Mouse (Mus musculus): ENCODE data around the gene Naa38.

Naa38 gene

DNA sequence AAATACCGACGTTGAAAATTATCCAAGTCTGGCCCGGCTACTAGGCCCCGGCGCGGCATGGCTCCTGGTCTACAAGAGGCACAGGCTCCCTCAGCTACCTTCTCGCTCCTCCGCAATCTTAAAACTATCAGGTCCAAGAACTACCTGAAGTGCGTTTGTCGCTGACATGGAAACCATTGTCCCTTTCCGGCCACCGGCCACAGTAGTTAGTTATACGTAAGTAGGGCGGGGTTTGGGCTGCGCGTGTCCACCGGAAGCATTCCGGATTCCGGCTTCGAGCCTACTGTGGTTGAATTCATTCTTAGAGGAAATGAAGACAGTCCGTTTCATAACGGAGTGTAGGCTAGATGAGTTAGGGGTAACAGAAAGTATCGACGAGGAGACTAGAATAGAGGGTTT lies at the start of gene Naa38, which contains the start of gene Cyb5d1:
Naa38 (plus strand) TSS at position 253 of the 399 bp plus-strand sequence.
Cyb5d1 (minus strand) TSS at position 397 of the 399 bp plus-strand sequence.
- in situ Hi-C loops (cut with MboI; ENCODE audit: unreplicated experiment in 2 of 2) = loop anchor here (5.0 kb wide), 1 partner anchor 37 kb away; no protein-coding TSS in a partner anchor

DNA sequence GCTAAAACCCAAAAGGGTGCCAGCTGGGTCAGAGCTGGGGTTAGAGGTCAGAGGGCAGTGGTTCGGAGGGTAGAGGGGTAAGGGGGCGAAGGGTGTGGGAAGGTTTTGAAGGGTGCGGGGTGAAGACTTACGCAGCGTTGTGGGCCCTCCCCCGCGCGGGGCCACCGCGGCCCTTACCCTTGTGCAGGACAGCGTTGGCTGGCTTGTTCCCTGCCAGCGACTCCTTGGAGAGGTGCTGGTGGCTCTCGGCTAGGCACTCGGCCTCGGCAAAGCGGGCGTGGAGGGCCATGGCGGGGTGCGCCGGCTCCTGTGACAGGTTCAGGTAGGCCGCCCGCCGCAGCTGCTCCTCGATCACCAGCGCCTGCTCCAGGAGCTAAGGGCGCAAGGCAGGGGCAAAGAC lies 48.8 kb upstream of the Naa38 start:
- in situ Hi-C loops (cut with MboI; ENCODE audit: unreplicated experiment in 2 of 2) = no loop called here

DNA sequence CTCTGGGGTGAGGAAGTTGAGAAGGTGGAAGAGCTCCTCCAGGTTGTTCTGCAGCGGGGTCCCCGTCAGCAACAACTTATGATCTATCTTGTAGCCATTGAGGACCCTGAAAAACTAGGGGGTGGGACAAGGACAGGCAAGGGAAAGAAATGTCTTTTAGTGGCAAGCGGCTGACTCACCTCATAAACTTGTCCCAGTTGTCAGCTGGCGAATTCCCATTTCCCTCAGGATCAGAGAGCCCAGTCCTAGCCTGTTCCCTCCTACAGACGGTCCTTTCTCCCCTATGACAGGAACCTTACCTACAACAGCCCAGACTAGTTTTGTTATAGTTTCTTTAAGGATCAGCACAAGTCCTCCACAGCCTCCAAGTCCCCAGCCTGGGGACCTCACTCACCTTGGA lies 38.7 kb upstream of the Naa38 start:
- in situ Hi-C loops (cut with MboI; ENCODE audit: unreplicated experiment in 2 of 2) = no loop called here

DNA sequence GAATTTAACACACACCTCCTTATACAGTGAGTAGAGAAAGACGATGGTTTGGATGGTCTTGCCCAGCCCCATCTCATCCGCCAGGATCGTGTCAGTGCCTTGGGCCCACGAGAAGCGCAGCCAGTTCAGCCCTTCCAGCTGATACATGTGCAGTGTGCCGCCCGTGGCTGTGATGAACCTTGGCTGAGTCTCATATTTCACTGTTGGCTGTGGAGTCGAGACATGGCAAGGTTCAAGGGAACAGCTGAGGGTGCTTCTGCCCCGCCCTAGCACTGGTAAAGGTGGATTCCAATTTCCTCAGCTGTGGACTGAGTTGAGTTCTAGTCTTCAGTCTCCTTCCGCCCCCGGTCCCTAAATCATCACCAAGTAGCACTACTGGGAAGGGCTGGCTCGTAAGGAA lies 37.6 kb upstream of the Naa38 start:
- in situ Hi-C loops (cut with MboI; ENCODE audit: unreplicated experiment in 2 of 2) = no loop called here

DNA sequence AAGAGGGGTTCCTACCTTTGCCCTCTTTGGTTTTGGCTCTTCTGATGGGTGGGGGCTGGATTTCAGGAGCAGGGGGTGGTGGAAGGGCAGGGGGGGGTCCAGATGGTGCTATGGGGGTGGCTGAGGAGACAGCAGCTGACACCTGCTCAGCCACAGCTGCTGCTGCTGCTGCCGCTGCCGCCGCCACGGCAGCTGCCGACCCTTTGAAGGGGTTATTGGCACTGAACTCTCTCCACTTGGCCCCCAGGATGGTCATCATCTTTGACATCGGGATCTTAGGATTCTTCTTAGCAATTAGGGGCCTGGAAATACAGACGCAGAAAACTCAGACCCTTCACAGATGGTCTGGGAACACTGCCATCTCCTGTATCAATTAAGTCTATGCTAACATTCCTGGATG lies 33.3 kb upstream of the Naa38 start:
- in situ Hi-C loops (cut with MboI; ENCODE audit: unreplicated experiment in 2 of 2) = no loop called here

DNA sequence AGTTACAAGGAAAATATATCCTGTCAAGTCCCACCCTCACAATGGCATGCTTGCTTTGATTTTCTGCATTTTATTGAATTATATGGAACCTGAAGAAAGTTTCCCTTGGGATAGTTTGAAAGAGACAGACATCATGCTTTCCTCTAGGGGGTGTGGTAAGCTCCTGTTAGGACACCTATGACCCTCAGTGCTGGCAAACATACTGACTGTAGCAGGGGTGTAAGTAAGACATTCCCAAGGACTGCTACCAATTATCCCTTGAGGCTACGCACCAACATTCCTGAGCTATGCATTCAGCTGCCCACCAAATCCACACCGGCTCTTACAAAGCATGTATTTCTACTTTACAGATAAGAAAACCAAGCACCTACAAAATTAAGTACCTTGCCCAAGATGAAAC lies 32.8 kb upstream of the Naa38 start:
- in situ Hi-C loops (cut with MboI; ENCODE audit: unreplicated experiment in 2 of 2) = no loop called here

DNA sequence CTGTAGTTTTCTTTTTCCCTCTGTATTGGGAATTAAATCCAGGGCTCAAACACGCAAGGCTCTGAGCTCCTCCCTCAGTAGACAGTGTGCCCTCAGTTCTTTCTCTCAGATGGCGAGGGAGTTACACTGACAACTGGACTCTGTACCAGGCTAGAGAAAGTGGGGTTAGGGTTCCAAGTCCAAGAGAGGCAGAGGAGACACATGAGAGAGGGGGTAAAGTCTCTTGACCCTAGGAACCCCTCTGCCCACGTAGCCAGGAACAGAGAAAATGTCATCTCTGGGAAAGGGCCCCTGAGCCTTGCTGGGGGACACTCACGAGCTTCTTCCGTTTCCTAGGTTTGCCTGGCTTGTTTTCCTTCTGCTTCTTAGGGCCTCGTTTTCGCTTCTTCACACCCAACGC lies 30.9 kb upstream of the Naa38 start:
- in situ Hi-C loops (cut with MboI; ENCODE audit: unreplicated experiment in 2 of 2) = no loop called here

DNA sequence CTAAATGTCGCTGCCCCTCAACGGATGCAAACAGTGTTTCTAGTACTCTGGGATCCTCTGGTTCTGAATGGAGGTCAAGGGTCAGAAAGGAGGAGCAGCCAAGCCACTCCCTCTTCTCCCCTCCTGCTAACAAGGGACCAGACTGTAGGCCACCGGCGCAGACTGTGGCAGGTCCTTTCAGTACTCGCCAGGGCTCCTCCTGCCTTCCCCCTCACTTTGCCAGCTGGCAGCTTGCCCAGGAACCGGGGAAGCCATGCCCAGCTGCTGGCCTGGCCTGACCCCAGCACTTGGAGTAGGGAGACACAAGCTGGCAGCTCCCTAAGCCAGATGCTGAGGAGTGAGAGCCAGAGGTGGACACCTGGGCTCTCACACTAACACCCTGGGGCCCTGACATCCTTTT lies 30.4 kb upstream of the Naa38 start:
- in situ Hi-C loops (cut with MboI; ENCODE audit: unreplicated experiment in 2 of 2) = loop anchor here in 1 of 2 experiments (5.0 kb wide), 1 partner anchor 33 kb away; no protein-coding TSS in a partner anchor

DNA sequence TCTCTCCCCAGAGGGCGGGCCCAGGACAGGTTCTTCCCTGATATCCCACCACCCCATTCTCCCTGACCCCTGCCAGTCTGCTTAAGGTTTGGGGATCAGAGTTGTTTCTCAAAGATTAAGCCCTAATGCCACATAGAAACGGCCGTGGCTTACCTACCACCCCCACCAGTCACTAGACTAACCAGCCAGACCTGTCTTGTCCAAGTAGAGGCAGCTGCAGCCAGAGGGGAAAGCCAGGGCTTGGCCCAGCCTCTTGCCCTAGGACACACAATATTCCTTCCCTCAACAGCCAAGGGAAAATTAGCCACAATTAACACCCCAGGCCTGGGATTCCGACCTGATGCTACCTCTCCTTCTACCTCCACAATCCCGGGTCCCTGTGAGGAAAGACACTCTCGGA lies 29.6 kb upstream of the Naa38 start:
- in situ Hi-C loops (cut with MboI; ENCODE audit: unreplicated experiment in 2 of 2) = loop anchor here in 1 of 2 experiments (5.0 kb wide), 1 partner anchor 33 kb away; no protein-coding TSS in a partner anchor

DNA sequence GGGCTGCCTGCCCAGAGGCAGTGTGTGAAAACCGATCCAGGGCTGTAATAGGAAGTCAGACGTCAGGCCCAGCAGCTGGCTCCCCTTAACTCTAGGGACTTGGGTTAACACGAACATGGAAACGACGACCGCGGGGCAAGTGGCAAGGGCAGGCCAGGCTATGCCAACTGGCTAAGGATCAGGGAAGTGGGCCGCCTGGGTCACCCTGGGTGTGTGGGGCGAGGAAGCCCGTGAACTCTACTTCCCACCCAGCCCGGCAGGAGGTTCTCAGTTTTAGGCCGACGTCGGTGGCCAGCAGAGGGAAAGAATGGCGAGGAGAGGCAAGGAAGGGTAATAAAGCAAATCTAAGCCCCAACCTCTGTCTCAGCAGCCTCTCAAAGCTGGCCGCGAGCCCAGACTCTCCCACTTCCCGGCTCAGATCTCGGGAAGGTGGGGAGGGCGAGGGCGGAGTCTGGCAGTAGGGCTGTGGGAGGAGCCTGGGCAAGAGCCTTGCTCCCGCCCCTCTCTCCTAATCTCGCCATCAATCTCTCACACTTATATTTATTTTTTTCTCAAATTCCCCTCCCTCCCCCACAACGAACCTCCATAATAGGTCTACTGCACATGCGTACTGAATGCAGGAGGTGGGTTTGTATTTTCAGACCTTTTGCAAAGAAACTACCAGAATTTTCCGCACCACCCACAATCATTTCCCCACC lies 29.0 kb upstream of the Naa38 start:
- in situ Hi-C loops (cut with MboI; ENCODE audit: unreplicated experiment in 2 of 2) = loop anchor here in 1 of 2 experiments (5.0 kb wide), 1 partner anchor 34 kb away; no protein-coding TSS in a partner anchor

DNA sequence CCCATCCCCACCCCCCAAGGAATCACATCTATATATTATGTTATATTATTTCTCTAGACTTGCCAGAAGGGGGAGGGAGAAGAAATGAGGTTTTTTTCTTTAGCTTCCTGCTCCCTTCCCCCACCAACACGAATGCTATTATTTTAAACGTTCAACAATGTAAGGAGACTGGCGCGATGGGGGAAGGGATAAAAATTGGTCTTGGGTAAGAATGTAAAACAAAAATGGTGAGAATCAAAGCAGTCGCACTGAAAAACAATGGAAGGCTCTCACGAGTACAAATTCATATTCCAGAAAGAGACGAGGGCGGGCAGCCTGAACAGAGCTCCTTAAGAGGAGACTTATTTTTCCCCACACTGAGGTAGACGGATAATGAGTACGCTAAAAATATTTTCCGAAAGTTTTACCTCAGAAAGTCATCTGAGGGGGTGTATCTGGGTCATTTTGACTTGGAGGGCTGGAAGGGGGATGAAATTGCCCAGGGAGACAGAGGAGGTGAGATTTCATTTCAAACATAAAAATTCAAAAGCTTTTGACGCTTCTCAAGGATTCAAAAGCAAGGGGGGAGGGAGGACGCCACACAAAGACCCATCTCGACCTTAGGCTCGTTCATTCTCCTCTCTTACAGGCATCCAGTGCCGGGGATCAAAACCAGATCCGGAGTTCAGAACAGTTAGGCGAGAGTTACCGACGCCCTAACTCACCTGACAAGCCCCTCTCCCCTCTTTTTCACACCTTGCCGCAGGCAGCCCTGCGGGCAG lies 28.3 kb upstream of the Naa38 start:
- in situ Hi-C loops (cut with MboI; ENCODE audit: unreplicated experiment in 2 of 2) = loop anchor here in 1 of 2 experiments (5.0 kb wide), 1 partner anchor 35 kb away; no protein-coding TSS in a partner anchor

DNA sequence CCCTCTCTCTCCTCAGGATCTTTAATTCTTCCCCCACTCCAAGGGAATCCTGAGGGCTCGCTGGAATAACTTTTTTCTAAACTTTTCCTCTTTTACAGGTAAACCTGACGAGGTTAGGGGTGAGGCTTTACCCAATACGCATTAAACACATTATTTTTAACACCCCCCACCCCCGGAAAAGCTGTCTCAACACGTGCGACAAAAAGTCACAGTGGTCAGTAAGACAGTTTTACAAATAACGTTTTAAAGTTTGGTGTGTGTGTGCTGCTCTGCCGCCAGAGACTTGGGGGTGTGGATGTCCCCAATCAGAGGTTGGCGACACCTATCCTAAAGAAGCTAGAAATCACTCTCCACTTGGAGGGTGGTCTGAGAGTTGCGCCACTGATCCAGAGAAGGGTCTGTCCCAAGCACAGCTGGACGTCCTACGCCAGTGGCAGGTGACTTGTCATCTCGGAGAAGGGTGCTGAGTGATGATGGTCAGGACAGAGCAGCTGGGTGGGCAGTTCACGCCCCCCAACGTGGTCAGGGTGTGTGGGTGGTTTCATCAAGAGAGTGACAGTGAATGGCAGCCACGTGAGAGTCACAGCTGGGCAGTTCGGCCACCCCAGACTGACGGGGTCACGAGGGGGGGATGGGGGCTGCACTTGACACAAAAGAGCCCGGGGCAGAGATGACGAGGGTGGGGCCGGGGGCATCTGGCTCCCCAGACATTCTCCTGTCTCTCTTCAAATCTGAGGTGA lies 27.5 kb upstream of the Naa38 start:
- in situ Hi-C loops (cut with MboI; ENCODE audit: unreplicated experiment in 2 of 2) = loop anchor here in 1 of 2 experiments (5.0 kb wide), 1 partner anchor 35 kb away; no protein-coding TSS in a partner anchor

DNA sequence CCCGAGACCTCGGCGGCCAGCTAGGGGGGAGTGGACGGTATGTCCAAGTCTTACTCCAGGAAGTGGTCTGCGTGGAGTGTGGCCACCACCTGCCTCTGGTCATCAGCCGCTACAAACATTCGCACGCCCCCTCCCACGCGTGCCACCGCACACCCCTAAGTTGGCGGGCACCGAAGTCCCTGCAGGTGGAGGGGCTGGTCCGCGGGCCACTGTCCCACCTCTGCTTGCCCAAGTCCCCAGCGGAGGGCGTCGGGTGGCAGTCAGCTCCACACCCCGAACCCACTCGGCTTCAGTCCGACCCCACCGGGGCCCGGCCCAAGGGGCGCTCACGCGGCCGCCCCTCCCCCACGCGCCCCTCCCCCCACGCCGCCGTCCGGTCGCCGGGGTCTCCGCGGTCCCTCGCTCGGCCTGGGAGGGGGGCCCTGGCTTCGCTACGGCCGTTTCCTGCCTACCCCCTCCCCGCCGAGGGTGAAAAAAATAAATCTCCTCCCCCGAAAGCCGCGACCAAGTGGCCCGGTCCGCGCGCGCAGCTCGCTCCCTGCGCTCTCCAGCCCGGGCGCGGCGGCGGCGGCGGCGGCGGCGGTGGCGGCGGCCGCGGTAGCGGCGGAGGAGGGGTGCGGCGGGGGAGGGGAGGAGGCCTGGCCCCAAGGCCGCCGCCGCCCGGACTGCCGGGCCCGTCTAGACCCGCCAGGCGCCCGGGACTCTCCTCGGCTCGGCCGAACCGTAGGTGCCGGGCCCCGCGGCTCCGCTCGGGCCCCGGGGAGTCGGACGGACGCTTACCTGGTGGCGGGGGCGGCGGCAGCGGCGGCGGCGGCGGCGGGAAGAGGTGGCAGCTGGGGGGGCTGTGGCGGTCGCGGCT lies 26.7 kb upstream of the Naa38 start:
- in situ Hi-C loops (cut with MboI; ENCODE audit: unreplicated experiment in 2 of 2) = loop anchor here in 1 of 2 experiments (5.0 kb wide), 1 partner anchor 36 kb away; no protein-coding TSS in a partner anchor

DNA sequence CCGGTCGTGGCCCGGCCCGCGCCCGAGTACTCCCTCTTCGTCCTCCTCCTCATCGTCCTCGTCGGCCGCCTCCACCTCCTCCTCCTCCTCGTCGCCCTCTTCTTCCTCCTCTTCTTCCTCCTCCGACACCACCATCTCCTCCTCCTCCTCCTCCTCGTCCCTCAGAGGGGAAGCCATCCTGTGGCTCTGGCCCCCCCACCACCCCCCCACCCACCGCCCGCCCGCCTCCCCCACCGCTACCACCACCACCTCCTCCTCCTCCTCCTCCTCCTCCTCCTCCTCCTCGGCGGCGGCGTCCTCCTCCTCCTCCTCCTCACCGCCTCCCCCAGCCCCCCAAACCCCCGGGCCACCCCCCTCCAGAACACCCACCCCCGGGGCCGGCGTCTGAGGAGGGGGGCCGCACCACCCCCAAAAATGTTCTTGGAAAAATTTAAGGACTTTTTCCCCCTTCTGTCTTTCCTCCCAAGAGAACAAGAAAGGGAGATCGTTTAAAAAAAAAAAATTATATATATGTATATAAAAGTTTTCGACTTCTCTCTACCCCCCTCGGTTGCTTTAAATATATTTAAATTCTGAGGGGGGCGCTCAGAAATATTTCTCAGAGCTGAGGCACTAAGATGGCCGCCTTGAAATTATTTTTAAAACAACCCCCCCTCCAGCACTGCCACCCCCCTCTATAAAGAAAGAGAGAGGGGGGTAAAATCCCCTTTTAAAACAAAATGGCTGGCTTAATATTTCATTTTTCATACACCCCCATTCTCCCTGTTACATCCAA lies 25.9 kb upstream of the Naa38 start, which contains the start of gene Chd3:
Chd3 (minus strand) TSS at position 192 of the 775 bp plus-strand sequence.
- in situ Hi-C loops (cut with MboI; ENCODE audit: unreplicated experiment in 2 of 2) = loop anchor here in 1 of 2 experiments (5.0 kb wide), 1 partner anchor 37 kb away; no protein-coding TSS in a partner anchor

DNA sequence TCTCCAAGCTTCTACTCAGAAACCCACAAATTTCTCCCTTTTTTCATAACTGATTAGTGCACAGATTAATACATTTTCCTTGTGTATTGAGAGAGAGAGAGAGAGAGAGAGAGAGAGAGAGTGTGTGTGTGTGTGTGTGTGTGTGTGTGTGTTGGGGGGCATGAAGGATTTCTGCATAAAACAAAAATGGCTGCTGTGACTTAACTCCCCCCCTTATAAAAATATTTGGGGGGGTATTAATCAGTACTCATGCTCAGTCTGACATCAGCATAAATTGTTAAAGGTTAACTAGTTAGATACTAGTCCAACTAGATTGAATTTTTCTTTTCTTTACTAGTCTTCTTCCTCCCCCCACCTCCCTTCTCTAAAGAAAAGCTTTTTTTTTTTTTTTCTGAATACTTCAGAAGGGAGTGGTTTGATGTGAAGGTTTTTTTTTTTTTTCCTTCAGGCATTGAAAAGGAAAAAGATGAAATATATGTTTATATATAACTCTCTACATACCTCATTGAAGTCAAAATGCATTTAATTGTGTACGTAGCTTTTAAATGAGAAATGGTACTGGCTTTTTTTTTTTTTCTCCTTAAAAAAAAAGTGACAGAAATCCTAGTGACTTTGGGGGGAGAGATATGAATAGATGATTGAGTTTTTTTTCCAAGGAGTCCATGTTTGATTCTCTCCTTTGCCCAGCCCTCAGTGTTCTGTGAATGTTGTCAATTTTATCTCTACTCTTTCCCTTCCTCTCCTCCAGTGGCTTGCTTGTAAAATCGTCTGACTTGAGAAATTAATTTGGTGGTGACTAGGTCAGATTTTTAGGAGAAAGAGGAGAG lies 25.1 kb upstream of the Naa38 start:
- in situ Hi-C loops (cut with MboI; ENCODE audit: unreplicated experiment in 2 of 2) = loop anchor here in 1 of 2 experiments (5.0 kb wide), 1 partner anchor 38 kb away; no protein-coding TSS in a partner anchor

DNA sequence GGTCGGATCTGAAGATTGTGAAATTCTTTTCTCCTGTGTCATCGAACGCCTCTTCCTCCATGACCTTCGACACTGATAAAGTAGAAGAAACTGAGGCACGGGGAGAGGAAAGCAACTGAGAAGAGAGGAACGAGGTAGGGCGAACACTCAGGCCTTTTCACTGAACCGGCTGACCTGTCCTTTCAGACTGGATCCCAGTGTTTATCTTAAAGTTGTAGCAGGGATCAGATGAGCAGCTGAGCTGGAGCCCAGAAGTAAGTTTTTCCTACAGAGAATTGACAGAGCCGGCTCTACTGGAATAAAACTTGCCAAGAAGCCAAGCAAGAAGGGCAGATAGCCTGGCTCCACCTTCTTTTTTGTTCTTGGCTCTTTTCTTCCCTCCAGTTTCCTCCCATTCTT lies 24.5 kb upstream of the Naa38 start:
- in situ Hi-C loops (cut with MboI; ENCODE audit: unreplicated experiment in 2 of 2) = no loop called here

DNA sequence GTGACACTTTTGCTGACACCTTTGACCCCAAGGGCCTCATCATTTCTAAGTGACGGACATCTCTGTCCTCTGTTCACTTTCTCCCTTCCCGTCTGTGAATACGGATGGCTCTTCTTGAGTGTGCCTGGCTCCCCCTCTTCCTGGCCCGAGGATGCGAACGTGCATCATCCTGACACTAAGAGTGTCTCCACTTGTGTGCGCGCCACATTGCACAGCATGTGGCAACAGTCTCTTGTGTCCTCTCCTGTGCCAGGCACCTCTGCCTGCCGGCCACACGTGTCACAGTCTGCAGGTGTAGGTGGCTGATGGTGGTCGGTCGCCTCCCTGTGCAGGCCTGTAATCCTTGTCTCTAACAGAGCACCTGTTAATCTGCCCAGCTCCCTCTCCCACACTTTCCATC lies 23.7 kb upstream of the Naa38 start:
- in situ Hi-C loops (cut with MboI; ENCODE audit: unreplicated experiment in 2 of 2) = no loop called here

All from v-Abl transformed pro-B cells (cell line).